Mouse (Mus musculus): ENCODE data around the gene Misp. TPM values are rescaled to one million over a fixed set of nuclear protein-coding genes. Genes with fewer than 3 reads are reported as not detected.

The Misp gene
- total RNA-seq, 2 experiments from 2014 or later: 0.22 to 0.30 TPM

GRCm38 (mm10) chr10:79862925-79863324 lies 42.1 kb downstream of the Misp start:
- DNase-seq: no peak
- intact Hi-C loops (cut with DNase I): no loop called here

- no peak for DNase-seq
- intact Hi-C loops (cut with DNase I): loop anchor here (5.0 kb wide), 1 partner anchor 32 kb away; no protein-coding TSS in a partner anchor
These were observed 43.8 kb downstream of the Misp start for GRCm38 (mm10) chr10:79864351-79865188.

- no peak for DNase-seq
- intact Hi-C loops (cut with DNase I): loop anchor here (5.0 kb wide), 1 partner anchor 33 kb away; no protein-coding TSS in a partner anchor
These were observed 44.4 kb downstream of the Misp start for GRCm38 (mm10) chr10:79865189-79865601.

GRCm38 (mm10) chr10:79865801-79866295 lies 45.1 kb downstream of the Misp start:
- intact Hi-C loops (cut with DNase I): loop anchor here (5.0 kb wide), 1 partner anchor 34 kb away; no protein-coding TSS in a partner anchor
- peak; percentile 54 for DNase-seq

- no peak for DNase-seq
- intact Hi-C loops (cut with DNase I): loop anchor here (5.0 kb wide), 1 partner anchor 34 kb away; no protein-coding TSS in a partner anchor
These were observed 45.8 kb downstream of the Misp start for GRCm38 (mm10) chr10:79866601-79867000.

- intact Hi-C loops (cut with DNase I): no loop called here
- DNase-seq: no peak
These were observed 51.1 kb downstream of the Misp start for GRCm38 (mm10) chr10:79871845-79872244.

- no peak for DNase-seq
- intact Hi-C loops (cut with DNase I): no loop called here
These were observed 52.1 kb downstream of the Misp start for GRCm38 (mm10) chr10:79872862-79873261.

GRCm38 (mm10) chr10:79873313-79873712 lies 52.5 kb downstream of the Misp start:
- intact Hi-C loops (cut with DNase I): no loop called here
- DNase-seq: no peak

- intact Hi-C loops (cut with DNase I): no loop called here
These were observed 53.0 kb downstream of the Misp start for GRCm38 (mm10) chr10:79873715-79874289.

GRCm38 (mm10) chr10:79874290-79874862 lies 53.6 kb downstream of the Misp start, which contains the start of the genes Prtn3 and Plppr3:
TSS of gene Prtn3 (plus strand) at chr10:79874476.
TSS of gene Plppr3 (minus strand) at chr10:79874634.
- no peak for DNase-seq
- intact Hi-C loops (cut with DNase I): no loop called here

More at GRCm38 (mm10) chr10:79873715-79874289, 53.0 kb downstream of the Misp start:
- DNase-seq: no peak

- DNase-seq: no peak
- intact Hi-C loops (cut with DNase I): no loop called here
These were observed 56.4 kb downstream of the Misp start for GRCm38 (mm10) chr10:79877174-79877573.

GRCm38 (mm10) chr10:79877757-79878156 lies 57.0 kb downstream of the Misp start:
- intact Hi-C loops (cut with DNase I): no loop called here
- no peak for DNase-seq

- intact Hi-C loops (cut with DNase I): no loop called here
- no peak for DNase-seq
These were observed 58.7 kb downstream of the Misp start for GRCm38 (mm10) chr10:79879527-79879926.

Small RNA genes within 50 kb of the gene (microRNA-seq; reads per million reads assigned to microRNA genes)
- gene Mir6910: 0 reads per million in 2 experiments

Other genes with a start within 250 kb of the Misp start
- not detected for gene Theg, start 233.7 kb upstream of the Misp start, total RNA-seq (2021)
- gene C2cd4c, start 207.0 kb upstream of the Misp start, total RNA-seq (2021): not detected
- gene Shc2, start 183.1 kb upstream of the Misp start, total RNA-seq (2021): 1 to 10 TPM; 4.5 to 4.8 TPM
- gene Odf3l2, start 175.3 kb upstream of the Misp start, total RNA-seq (2021): not detected
- gene Madcam1, start 156.4 kb upstream of the Misp start, total RNA-seq (2021): under 1 TPM; 0.24 to 0.60 TPM
- gene Tpgs1, start 151.6 kb upstream of the Misp start, total RNA-seq (2021): 10 to 100 TPM; 24.3 to 24.4 TPM
- gene Cdc34, start 138.8 kb upstream of the Misp start, total RNA-seq (2021): 100 to 1,000 TPM; 152 to 159 TPM
- gene Gzmm, start 132.0 kb upstream of the Misp start, total RNA-seq (2021): 1 to 10 TPM; 3.8 to 4.3 TPM
- gene Bsg, start 116.5 kb upstream of the Misp start, total RNA-seq (2021): 1,000 to 10,000 TPM; 1,161 to 1,276 TPM
- gene Hcn2, start 104.4 kb upstream of the Misp start, total RNA-seq (2021): 10 to 100 TPM; 22.6 to 27.6 TPM
- gene Polrmt, start 74.4 kb upstream of the Misp start, total RNA-seq (2021): 10 to 100 TPM; 36.3 to 54.4 TPM
- not detected for gene Fgf22, start 65.9 kb upstream of the Misp start, total RNA-seq (2021)
- gene Rnf126, start 54.0 kb upstream of the Misp start, total RNA-seq (2021): 10 to 100 TPM; 31.8 to 34.4 TPM
- 1 to 10 TPM; 5.8 to 7.4 TPM for gene Fstl3, start 43.7 kb upstream of the Misp start, total RNA-seq (2021)
- not detected for gene Prss57, start 30.0 kb upstream of the Misp start, total RNA-seq (2021)
- gene Palm, start 27.4 kb upstream of the Misp start, total RNA-seq (2021): 100 to 1,000 TPM in 1 of 2 experiments, 10 to 100 TPM in 1; 90.8 to 103 TPM
- 100 to 1,000 TPM; 144 to 145 TPM for gene Ptbp1, start 33.4 kb downstream of the Misp start, total RNA-seq (2021)
- gene Prtn3, start 53.5 kb downstream of the Misp start, total RNA-seq (2021): under 1 TPM in 1 of 2 experiments, not detected in 1; 0.55 TPM
- gene Plppr3, start 53.6 kb downstream of the Misp start, total RNA-seq (2021): under 1 TPM; 0.53 to 0.89 TPM
- gene Elane, start 65.3 kb downstream of the Misp start, total RNA-seq (2021): not detected
- 10 to 100 TPM in 1 of 2 experiments, 1 to 10 TPM in 1; 3.2 to 12.0 TPM for gene Cfd, start 69.9 kb downstream of the Misp start, total RNA-seq (2021)
- gene Med16, start 87.9 kb downstream of the Misp start, total RNA-seq (2021): 10 to 100 TPM; 59.5 to 60.0 TPM
- gene Gm26602, start 89.9 kb downstream of the Misp start, total RNA-seq (2021): not detected
- gene Kiss1r, start 96.0 kb downstream of the Misp start, total RNA-seq (2021): under 1 TPM; 0.17 to 0.22 TPM
- 10 to 100 TPM; 93.4 to 94.9 TPM for gene R3hdm4, start 100.2 kb downstream of the Misp start, total RNA-seq (2021)
- 1 to 10 TPM; 3.1 to 3.2 TPM for gene Arid3a, start 106.1 kb downstream of the Misp start, total RNA-seq (2021)
- gene Wdr18, start 139.2 kb downstream of the Misp start, total RNA-seq (2021): 10 to 100 TPM; 22.7 to 23.4 TPM
- not detected for gene Grin3b, start 149.7 kb downstream of the Misp start, total RNA-seq (2021)
- 100 to 1,000 TPM; 126 to 132 TPM for gene Tmem259, start 163.3 kb downstream of the Misp start, total RNA-seq (2021)
- gene Cnn2, start 167.6 kb downstream of the Misp start, total RNA-seq (2021): 10 to 100 TPM; 60.3 to 65.6 TPM
- 1 to 10 TPM; 7.8 to 8.2 TPM for gene Abca7, start 175.5 kb downstream of the Misp start, total RNA-seq (2021)
- 1 to 10 TPM; 5.0 to 6.1 TPM for gene Arhgap45, start 195.7 kb downstream of the Misp start, total RNA-seq (2021)
- 10 to 100 TPM; 79.0 to 79.1 TPM for gene Polr2e, start 218.8 kb downstream of the Misp start, total RNA-seq (2021)
- 100 to 1,000 TPM; 551 to 562 TPM for gene Gpx4, start 226.2 kb downstream of the Misp start, total RNA-seq (2021)

Measured in heart, postnatal 10 days (tissue).